Mouse (Mus musculus): ENCODE data around the gene Copb1. TPM values are rescaled to one million over a fixed set of nuclear protein-coding genes. Genes with fewer than 3 reads are reported as not detected.

Gene Copb1
- polyA plus RNA-seq, 1 experiment from 2014 or later: 47.2 TPM

- Histone ChIP-seq H3K9ac (no peak overlapping the region), H3K27ac (replicated peaks) (no peak overlapping the region), H3K27me3 (no peaks in the 10 kb centered on the region), H3K9me3 (replicated peaks) (no peaks in the 10 kb centered on the region), H3K36me3 (replicated peaks) (no peaks in the 10 kb centered on the region), H3K4me1 (replicated peaks) (no peaks in the 10 kb centered on the region), H3K4me3 (replicated peaks) (no peak overlapping the region), H3K4me2 (no peak overlapping the region)
- no peak for ATAC-seq (ENCODE audit: insufficient read depth)
- 62% methylated on average over 9 of the region's 9 CpGs for WGBS (ENCODE audit: insufficient replicate concordance)
These were observed 28.5 kb upstream of the Copb1 start for GRCm38 (mm10) chr7:114283006-114283405.

DNA sequence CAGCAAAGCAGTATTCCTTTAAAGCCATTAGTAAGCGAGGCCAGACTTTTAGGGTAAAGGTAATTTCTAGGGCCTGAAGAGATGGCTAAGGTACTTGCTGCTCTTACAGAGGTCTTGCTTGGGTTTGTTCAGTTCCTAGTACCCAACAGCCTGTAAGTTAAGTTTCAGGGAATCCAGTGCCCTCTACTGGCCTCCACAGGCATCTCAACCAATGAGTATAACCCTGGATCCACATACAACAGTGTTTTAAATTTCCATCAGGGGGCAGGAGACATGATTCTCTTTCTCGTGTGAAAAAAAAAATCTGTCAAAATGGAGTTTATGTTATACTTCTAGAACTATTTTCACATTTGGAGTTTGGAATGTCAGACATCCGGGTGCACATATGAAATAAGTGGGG lies 27.2 kb upstream of the Copb1 start:
- Histone ChIP-seq H3K4me3 (replicated peaks) (no peak overlapping the region), H3K4me1 (replicated peaks) (peaks cover 6% of the 10 kb centered on the region; the same call in 1 of the 2 replicates), H3K9ac (no peak overlapping the region), H3K27me3 (no peaks in the 10 kb centered on the region), H3K27ac (replicated peaks) (no peak overlapping the region), H3K36me3 (replicated peaks) (no peaks in the 10 kb centered on the region), H3K4me2 (no peak overlapping the region), H3K9me3 (replicated peaks) (no peaks in the 10 kb centered on the region)
- ATAC-seq (ENCODE audit: insufficient read depth): no peak
- whole genome bisulfite sequencing (ENCODE audit: insufficient replicate concordance): 42% methylated on average over 3 of the region's 3 CpGs

GRCm38 (mm10) chr7:114276005-114276752 lies 21.7 kb upstream of the Copb1 start, which contains the start of gene Psma1:
Psma1 (minus strand) TSS chr7:114276118.
- H3K4me2 ChIP-seq: peak within 1 kb of the TSS; percentile 78
- peak within 1 kb of the TSS; percentile 83 for H3K27ac ChIP-seq (replicated peaks)
- H3K9ac ChIP-seq: peak within 1 kb of the TSS; percentile 86
- under 1% methylated on average over 39 of the region's 39 CpGs for WGBS (ENCODE audit: insufficient replicate concordance)
- peak within 1 kb of the TSS; percentile 77 for H3K4me3 ChIP-seq (replicated peaks)
- no peaks in the 10 kb centered on the region for H3K9me3 ChIP-seq (replicated peaks)
- peaks cover 22% of the 10 kb centered on the region for H3K4me1 ChIP-seq (replicated peaks)
- no peaks in the 10 kb centered on the region for H3K27me3 ChIP-seq
- H3K36me3 ChIP-seq (replicated peaks): peaks cover 29% of the 10 kb centered on the region
- peak; percentile 96 for ATAC-seq (ENCODE audit: insufficient read depth)

DNA sequence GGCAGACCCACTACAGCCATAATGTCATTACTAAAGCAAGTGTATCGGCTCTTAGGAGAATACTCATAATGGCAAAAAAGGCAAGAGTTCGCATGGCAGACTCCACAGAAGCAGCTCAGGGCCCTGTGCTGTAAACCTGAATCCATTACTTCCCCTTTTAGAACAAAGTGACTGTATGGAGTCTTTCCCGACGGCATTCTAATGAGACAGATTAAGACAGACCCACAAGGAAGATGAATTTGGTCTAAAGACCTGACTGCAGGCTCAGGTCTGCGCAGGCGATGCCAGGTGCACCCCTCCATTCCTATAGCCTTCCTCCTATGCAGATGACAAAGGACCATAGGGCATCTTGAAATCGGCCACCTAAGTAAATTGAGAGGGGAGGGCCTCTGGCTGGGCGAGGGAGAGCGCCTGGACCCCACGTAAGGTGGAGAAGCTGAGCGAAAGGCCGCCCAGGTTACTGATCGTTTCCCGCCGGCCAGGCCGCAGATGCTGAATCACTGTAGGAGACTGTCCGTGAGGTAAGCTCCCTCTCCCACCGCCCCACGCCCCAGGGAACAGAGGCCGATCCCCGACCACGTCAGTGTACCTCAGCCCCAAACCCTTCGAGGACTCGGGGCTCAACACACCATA lies 21.0 kb upstream of the Copb1 start:
- peak; percentile 87 for ATAC-seq (ENCODE audit: insufficient read depth)
- Histone ChIP-seq H3K4me1 (replicated peaks) (peaks cover 22% of the 10 kb centered on the region), H3K36me3 (replicated peaks) (peaks cover 35% of the 10 kb centered on the region), H3K27me3 (no peaks in the 10 kb centered on the region), H3K9ac (peak overlapping the region; percentile 86), H3K4me2 (peak overlapping the region; percentile 78), H3K9me3 (replicated peaks) (no peaks in the 10 kb centered on the region), H3K4me3 (replicated peaks) (peak overlapping the region; percentile 77), H3K27ac (replicated peaks) (peak overlapping the region; percentile 83)
- WGBS (ENCODE audit: insufficient replicate concordance): 2% methylated on average over 24 of the region's 24 CpGs

GRCm38 (mm10) chr7:114268446-114268845 lies 13.9 kb upstream of the Copb1 start:
- Histone ChIP-seq H3K4me3 (replicated peaks) (no peak overlapping the region), H3K27me3 (no peaks in the 10 kb centered on the region), H3K4me2 (no peak overlapping the region), H3K27ac (replicated peaks) (no peak overlapping the region), H3K9ac (no peak overlapping the region), H3K4me1 (replicated peaks) (no peaks in the 10 kb centered on the region), H3K36me3 (replicated peaks) (peaks cover 90% of the 10 kb centered on the region), H3K9me3 (replicated peaks) (no peaks in the 10 kb centered on the region)
- no peak for ATAC-seq (ENCODE audit: insufficient read depth)
- 84% methylated on average over 5 of the region's 5 CpGs for WGBS (ENCODE audit: insufficient replicate concordance)

DNA sequence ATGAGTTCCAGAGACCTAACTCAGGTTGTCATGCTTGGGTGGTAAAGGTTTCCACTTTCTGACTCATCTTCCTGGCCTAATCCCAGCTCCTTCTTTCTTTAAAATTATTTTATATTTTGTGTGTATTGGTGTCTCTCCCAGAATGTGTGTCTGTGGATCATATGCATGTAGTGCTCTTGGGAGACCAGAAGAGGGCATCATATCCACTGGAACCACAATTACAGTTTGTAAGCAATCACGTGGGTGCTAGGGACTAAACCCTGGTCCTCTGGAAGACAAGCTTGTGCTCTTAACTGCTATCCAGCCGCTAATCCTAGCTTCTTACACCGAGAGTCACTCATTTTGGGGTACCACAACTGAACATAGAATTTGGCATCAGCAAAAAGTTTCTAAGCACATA lies 2.8 kb downstream of the Copb1 start:
- H3K9me3 ChIP-seq (replicated peaks): no peaks in the 10 kb centered on the region
- ATAC-seq (ENCODE audit: insufficient read depth): no peak
- no peak overlapping the region for H3K4me3 ChIP-seq (replicated peaks)
- no peak overlapping the region for H3K9ac ChIP-seq
- H3K27ac ChIP-seq (replicated peaks): no peak overlapping the region
- H3K4me2 ChIP-seq: no peak overlapping the region
- H3K27me3 ChIP-seq: no peaks in the 10 kb centered on the region
- H3K4me1 ChIP-seq (replicated peaks): peaks cover 10% of the 10 kb centered on the region
- peaks cover 39% of the 10 kb centered on the region for H3K36me3 ChIP-seq (replicated peaks)
- 82% methylated on average over 3 of the region's 3 CpGs for WGBS (ENCODE audit: insufficient replicate concordance)

- Histone ChIP-seq H3K27ac (replicated peaks) (no peak overlapping the region), H3K36me3 (replicated peaks) (peaks cover 55% of the 10 kb centered on the region), H3K4me3 (replicated peaks) (no peak overlapping the region), H3K27me3 (no peaks in the 10 kb centered on the region), H3K4me2 (no peak overlapping the region), H3K9ac (no peak overlapping the region), H3K4me1 (replicated peaks) (no peaks in the 10 kb centered on the region), H3K9me3 (replicated peaks) (no peaks in the 10 kb centered on the region)
- 76% methylated on average over 7 of the region's 7 CpGs for WGBS (ENCODE audit: insufficient replicate concordance)
- ATAC-seq (ENCODE audit: insufficient read depth): no peak
These were observed 20.5 kb downstream of the Copb1 start for GRCm38 (mm10) chr7:114233980-114234379.

GRCm38 (mm10) chr7:114232982-114233381 lies 21.5 kb downstream of the Copb1 start:
- Histone ChIP-seq H3K9me3 (replicated peaks) (no peaks in the 10 kb centered on the region), H3K27me3 (no peaks in the 10 kb centered on the region), H3K4me2 (no peak overlapping the region), H3K36me3 (replicated peaks) (peaks cover 53% of the 10 kb centered on the region), H3K4me1 (replicated peaks) (no peaks in the 10 kb centered on the region), H3K27ac (replicated peaks) (no peak overlapping the region), H3K9ac (no peak overlapping the region), H3K4me3 (replicated peaks) (no peak overlapping the region)
- ATAC-seq (ENCODE audit: insufficient read depth): no peak
- 80% methylated on average over 7 of the region's 7 CpGs for WGBS (ENCODE audit: insufficient replicate concordance)

DNA sequence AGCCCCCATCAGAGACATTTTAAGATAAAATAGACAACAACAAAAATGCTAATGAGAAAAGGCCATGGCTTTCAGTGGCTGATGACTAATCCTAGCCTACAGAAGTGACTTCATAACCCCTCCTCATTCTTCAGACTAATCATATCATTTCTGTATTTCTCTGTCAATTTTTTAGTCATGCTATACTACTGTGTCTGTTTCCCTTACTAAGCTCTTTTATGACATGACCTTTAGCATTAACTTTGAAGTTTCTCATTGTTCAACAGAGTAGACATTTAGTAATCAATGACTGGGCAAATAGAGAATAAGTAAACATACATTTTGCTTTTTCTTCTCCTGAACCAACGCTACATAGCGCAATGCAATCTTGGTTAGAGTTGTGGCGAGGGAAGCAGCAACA lies 22.7 kb downstream of the Copb1 start:
- no peak overlapping the region for H3K27ac ChIP-seq (replicated peaks)
- no peak for ATAC-seq (ENCODE audit: insufficient read depth)
- no peak overlapping the region for H3K4me3 ChIP-seq (replicated peaks)
- no peaks in the 10 kb centered on the region for H3K4me1 ChIP-seq (replicated peaks)
- no peak overlapping the region for H3K4me2 ChIP-seq
- 70% methylated on average over 3 of the region's 3 CpGs for WGBS (ENCODE audit: insufficient replicate concordance)
- no peak overlapping the region for H3K9ac ChIP-seq
- peaks cover 50% of the 10 kb centered on the region for H3K36me3 ChIP-seq (replicated peaks)
- no peaks in the 10 kb centered on the region for H3K9me3 ChIP-seq (replicated peaks)
- no peaks in the 10 kb centered on the region for H3K27me3 ChIP-seq

DNA sequence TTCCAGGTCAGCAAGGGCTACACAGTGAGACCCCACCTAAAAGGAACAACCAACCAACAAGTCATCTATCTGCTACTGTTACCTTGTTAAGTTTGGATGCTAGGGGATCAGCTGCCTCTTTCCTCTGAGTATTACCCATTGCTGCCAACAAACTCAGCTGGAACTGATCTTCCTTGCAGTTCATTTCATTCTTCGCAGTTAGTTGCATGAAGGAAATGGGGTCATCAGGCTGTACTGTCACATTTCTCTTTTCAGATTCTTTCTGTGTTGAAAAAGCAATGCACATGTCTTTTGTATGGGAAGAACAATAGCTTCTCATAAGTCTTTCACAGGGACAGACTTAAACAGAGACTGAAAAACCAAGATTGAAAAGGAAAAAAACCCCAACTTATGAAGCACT lies 28.0 kb downstream of the Copb1 start:
- Histone ChIP-seq H3K4me2 (no peak overlapping the region), H3K27ac (replicated peaks) (no peak overlapping the region), H3K4me1 (replicated peaks) (no peaks in the 10 kb centered on the region), H3K27me3 (no peaks in the 10 kb centered on the region), H3K4me3 (replicated peaks) (no peak overlapping the region), H3K9me3 (replicated peaks) (no peaks in the 10 kb centered on the region), H3K36me3 (replicated peaks) (peaks cover 47% of the 10 kb centered on the region), H3K9ac (no peak overlapping the region)
- 90% methylated on average over 1 of the region's 1 CpGs for WGBS (ENCODE audit: insufficient replicate concordance)
- no peak for ATAC-seq (ENCODE audit: insufficient read depth)

DNA sequence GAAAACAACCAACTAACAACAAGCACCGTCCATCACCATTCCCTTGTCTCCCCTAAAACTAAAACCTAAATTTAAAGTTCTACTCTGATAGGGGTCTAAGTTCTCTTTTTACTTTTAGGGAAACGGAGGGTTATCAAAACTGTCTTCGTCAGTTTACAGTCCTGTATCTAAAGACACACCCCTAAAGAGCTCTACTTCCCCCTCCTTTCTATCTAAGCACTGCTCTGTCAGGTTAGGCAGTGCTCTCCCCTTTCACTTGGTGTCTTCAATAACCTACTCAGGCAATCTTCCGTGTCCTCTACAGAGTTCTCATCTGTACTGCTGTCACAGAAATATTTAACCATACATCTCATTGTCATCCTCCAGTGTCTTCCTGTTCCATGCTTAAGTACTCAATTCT lies 34.1 kb downstream of the Copb1 start:
- WGBS (ENCODE audit: insufficient replicate concordance): 48% methylated on average over 4 of the region's 4 CpGs
- no peak for ATAC-seq (ENCODE audit: insufficient read depth)
- peaks cover 28% of the 10 kb centered on the region for H3K36me3 ChIP-seq (replicated peaks)
- H3K27ac ChIP-seq (replicated peaks): no peak overlapping the region
- no peaks in the 10 kb centered on the region for H3K27me3 ChIP-seq
- H3K4me3 ChIP-seq (replicated peaks): no peak overlapping the region
- no peaks in the 10 kb centered on the region for H3K4me1 ChIP-seq (replicated peaks)
- H3K9me3 ChIP-seq (replicated peaks): no peaks in the 10 kb centered on the region
- H3K4me2 ChIP-seq: no peak overlapping the region
- H3K9ac ChIP-seq: no peak overlapping the region
